Mouse (Mus musculus): ENCODE results near the gene Sf3a1.
"Not testable (repeated sequence)": the region's sequence is repeated elsewhere in the genome, so short reads cannot be mapped to it uniquely, and the experiment has no call there.

The Sf3a1 gene

DNA sequence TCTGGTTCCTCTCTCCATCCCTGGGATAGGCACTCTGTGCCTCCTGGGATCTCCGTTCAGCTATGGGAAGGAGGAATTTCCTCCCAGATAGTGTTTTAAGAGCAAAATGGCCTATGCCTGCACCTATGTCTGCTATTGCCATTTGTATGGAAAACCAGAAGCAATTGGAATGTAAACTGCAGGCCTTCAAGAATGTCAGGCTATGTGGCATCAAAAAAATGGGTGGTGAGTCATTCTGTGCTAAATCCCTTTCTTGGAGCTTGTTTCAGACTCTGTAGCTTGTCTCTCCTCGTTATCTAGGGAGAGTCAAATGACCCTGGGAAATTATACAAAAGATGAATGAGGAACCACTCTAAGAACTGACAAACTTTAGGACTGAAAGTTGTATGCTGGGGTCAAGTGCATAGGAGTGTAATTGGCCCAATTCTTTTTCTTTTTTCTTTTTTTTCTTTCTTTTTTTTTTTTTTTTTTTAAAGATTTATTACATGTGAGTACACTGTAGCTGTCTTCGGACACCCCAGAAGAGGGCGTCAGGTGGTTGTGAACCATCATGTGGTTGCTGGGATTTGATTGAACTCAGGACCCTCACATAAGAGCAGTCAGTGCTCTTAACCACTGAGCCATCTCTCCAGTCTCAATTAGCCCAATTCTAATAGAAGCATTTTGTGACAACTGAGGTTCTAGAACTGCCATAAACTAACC, 24.3 kb downstream of the Sf3a1 start:
- no peak for DNase-seq (ENCODE audit: low read depth, low spot score)

DNA sequence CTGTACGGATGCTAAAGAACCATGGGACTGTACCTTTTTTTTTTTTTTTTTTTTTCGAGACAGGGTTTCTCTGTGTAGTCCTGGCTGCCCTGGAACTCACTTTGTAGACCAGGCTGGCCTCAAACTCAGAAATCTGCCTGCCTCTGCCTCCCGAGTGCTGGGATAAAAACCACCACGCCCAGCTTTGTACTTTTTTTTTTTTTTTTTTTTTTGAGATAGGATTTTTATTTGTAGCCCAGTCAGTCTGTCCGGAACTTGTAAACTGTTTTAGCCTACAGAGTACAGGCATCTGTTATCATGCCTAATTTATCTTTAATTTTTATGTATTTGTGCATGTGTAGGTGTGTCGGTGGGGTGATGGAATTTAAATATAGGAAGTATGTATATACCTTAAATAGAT, 25.3 kb downstream of the Sf3a1 start:
- DNase-seq (ENCODE audit: low read depth, low spot score) = not testable (repeated sequence)

DNA sequence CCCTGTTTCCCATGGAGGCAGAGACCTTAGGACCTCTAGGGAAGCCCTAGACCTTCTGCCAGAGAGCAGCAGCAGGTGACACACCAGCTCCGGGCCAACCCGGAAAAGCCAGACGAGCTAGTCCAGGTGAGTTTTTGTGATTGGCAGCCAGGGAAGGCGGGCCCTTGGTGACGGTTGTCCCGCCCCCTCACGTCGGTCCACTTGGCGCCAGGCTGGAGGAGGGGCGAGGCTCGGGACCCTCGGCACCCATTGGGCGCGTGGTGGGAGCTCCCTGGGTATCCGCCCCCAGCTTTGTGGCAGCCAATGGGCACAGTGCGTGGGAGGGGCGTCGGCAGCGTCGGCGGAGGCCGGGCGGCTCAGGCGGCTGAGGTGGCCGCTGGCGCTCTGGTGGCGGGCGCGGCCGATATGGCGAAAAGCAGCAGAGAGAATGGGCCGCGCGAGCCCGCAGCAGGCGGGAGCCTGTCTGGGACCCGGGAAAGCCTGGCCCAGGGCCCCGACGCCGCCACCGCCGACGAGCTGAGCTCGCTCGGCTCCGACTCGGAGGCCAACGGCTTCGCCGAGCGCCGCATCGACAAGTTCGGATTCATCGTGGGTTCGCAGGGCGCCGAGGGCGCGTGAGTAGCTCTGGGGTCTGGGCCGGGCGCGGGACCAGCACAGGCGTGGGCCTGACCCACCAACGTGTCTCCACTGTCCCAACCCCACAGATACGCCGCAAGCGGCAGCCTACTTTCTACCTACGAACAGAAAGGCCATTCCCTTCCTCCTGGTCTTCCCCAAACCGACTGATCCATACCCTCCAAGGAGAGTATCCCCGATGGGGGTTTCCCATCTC, 26.6 kb downstream of the Sf3a1 start, which contains the start of gene Tbc1d10a:
Gene Tbc1d10a (plus strand): TSS at position 304 of the 832 bp plus-strand sequence.
- peak; percentile 96 for DNase-seq (ENCODE audit: low read depth, low spot score)

DNA sequence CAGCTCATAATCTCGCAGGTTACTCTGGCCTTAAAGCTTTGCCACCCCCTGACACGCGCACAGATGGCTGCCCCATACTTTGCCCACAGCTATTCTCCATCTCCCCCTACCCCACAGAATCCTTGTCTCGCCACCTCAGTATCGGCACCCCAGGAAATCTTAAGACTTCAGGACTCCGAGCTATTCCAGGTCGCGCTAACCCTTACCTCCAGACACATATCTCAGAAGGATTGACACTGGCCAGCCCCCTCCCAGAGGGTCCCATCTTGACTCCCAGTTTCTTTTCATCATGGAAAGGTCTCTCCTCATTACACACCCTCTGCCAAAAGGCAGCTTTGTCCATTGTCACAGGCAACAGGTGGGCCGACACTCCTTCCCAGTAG, 27.2 kb downstream of the Sf3a1 start:
- DNase-seq (ENCODE audit: low read depth, low spot score) = no peak

DNA sequence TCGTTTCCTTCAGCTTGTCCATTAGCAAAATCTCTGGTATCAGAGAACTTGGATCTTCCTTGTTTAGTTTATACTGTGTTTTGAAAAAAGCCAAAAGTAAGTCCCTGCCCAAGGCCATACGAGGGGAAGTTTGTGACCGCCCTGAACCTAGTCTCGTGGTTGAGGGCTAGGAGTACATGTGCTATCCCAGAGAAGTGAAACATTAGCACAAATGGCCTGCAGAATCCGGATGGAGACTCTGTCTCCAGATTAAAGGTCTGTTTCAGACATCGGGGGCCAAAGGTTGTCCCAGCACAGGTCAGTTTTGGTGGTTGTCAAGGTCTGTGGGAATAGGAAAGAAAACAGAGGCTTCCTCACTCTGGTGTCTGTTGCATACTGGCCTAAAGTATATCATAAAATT, 29.0 kb downstream of the Sf3a1 start:
- DNase-seq (ENCODE audit: low read depth, low spot score) = no peak

DNA sequence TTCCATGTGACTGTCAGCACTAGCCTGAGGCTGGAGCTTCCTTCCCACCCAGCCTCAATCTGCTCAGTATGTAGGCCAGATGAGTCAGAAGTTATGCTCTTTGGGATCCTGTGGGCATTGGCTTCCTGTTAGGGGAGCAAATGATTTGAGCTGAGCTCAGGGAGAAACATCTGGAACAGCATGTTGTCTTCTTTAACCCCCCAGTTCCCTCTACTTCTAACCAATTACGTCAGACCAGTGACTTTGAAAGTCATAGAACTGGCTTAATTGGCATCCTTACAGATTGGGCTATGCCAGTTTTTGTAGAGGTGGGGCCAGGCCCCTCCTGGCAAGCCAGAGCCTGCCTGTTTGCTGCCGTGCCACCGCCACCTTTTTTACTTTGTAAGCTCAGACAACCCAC, 30.5 kb downstream of the Sf3a1 start:
- no peak for DNase-seq (ENCODE audit: low read depth, low spot score)

DNA sequence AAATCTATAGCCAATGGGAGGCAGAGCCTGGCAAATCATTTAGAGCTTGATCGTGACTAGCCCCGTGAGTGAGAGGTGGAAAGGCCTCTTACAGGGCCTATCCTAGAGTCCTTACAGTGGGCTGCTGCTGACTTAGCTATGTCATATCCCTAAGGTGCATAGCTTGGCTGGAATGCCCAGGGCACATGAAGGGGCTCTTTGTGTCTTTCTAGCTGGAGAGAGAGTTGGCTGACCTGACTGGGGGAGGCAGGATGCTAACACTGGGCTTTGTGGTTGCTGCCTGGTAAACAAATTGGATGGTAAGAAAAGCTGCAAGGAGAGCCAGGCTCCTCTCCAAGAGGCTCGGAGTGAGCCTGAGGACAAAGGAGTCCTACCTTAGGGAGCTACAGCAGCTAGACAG, 32.6 kb downstream of the Sf3a1 start:
- DNase-seq (ENCODE audit: low read depth, low spot score) = no peak

DNA sequence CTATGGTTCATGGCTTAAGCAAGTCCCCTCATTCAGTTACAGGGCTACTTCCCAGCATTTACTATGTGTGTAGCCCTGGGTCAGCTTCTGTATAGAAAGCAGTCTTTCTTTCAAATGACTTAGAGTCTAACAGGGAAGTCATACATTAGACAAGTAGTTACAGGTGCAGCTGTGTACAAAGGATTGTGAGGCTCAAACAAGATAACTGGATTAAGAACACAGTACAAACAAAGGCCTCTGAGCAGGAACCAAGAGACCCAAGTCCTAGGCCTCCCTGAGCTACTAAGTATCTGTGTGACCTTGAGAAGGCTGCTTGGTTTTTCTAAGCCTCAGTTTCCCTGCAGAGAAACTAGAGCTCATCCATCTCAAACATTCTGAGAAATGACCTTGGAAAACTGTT, 33.3 kb downstream of the Sf3a1 start:
- no peak for DNase-seq (ENCODE audit: low read depth, low spot score)

DNA sequence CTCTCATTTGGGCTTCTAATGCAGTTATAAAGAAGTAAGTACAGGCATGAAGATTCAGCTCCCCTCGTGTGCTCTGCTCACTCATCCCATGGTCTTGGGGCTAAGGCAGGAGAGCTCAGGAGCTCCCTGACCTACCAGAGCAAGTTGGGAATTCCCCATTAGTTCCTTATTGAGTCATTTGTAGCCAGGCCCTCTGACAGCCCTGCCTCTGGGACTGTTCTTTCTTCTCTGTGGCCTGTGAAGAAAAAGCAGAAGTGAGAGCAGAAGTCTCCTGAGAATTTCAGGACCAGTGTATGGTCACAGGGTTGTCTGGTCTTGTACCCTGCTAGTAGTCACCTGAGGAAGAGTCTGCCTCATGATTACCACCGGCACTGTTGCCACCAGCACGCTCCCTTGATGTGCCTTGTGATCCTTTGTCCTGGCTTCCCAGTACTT, 35.5 kb downstream of the Sf3a1 start:
- no peak for DNase-seq (ENCODE audit: low read depth, low spot score)

DNA sequence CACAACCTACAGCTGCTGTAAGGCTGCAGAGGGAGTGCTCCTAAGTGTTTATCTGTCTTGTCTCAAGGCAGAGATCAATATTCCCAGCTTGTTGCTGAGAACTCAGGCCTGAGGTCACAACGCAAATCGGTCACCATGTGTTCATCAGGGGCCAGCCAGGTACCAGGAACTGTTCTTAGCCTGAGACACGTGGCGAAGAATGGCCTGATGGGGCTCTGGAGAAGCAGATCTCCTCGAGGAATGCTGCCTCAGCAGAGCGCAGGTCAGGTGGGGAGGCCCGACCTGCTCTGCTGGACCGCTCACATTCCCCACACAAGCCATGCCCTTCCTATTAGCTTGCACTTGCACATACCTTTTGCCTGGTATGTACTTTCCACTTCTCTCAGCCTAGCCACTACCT, 36.5 kb downstream of the Sf3a1 start:
- DNase-seq (ENCODE audit: low read depth, low spot score) = no peak

DNA sequence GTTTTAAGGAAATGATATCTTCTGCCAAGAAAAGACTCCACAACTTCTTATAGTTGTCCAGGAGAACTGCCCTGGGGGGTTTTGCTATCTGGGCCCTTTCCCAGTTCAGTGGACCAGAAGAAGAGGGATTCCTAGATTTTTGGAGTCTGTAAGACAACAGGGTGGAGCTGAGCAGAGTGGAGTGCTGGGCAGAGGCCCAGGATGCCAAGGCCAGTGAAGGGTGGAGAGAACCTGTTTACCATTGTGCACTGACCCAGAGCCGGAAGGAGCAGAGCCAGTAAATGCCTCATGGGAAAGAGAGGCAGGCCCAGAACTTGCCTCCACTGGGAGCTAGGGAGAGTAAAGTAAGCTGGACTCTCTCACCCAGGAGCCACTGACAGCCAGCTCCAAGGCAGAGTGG, 37.5 kb downstream of the Sf3a1 start:
- no peak for DNase-seq (ENCODE audit: low read depth, low spot score)

DNA sequence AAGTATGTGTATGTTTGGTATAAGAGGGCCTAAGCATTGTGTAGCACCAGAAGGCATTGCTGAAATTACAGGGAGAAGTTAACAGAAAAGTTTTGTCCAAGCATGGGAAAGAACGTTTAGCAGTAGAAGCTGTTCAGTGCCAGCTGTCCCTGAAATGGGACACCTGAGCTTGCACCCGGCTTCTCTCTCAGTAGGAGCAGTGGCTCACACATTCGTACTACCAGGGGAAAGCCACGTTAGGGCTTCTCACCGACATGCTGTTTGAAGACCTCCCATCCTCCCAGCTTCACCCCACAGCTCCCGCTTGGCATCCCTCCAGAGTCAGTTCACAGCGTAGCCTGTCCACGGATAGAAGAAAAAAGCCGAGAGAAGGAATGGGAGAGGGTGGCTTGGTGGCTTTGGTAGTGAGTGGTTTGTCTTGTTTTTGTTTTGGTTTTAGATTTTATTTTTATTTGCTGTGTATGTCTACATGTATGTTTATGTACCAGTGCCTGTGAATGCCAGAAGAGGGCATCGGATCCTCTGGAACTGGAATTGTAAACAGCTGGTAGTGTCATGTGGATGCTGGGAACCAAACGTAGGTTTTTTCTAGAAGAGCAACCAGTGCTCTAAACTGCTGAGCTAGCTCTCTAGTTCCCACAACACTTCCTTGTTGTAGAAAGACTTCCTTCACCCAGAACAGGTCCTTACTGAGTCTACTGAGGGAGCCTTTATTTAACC, 42.0 kb downstream of the Sf3a1 start:
- DNase-seq (ENCODE audit: low read depth, low spot score) = no peak

DNA sequence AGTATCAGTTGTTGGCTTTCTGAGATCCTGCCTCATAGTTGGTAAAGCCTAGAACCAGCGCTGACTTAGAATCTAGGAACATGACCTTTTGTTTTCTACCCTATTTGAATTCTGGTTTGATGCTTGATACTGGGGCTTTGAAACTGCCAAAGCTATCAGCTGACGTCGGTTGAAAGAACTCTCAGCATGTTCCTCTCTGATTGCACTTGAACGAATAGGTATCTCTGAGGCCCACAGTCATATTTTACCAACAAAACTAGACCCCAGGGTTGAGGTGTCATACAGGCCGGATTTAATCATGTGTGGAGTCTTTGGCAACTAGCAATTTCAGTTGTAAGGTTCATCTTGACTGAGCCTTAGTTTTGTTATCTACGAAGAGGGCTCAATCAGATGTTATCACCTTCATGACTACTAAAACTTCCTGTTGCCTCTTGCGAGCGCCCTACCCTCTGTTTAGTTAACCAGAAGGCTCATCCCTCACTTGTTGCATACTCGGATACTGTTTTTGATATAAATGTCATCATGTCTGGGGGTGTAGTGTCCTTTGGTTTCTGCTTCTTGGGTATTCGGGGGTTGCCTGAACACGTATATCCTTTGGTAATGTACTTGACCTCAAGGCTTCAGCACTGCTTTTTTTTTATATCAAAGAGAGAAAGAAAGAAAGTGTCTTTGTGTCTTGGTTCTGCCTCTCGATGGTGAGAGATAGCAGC, 43.0 kb downstream of the Sf3a1 start:
- no peak for DNase-seq (ENCODE audit: low read depth, low spot score)

DNA sequence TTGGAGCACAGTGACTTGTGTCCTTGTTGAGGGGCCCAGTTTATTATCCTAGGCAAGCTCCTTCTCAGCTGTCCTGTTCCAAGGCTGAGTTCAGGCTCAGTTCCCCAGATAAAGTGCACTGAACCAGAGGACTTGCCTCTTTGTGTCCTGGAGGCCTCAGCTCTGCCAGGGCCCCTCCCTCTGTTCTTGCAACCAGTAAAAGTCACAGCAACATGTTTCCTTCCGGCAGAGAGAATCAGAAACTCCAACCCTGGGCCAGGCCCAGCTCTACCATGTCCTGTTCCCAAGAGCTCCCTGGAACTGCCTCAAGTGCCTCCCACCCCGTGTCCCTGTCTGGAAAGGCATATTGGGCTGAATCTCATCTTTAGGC, 43.5 kb downstream of the Sf3a1 start:
- DNase-seq (ENCODE audit: low read depth, low spot score) = no peak

DNA sequence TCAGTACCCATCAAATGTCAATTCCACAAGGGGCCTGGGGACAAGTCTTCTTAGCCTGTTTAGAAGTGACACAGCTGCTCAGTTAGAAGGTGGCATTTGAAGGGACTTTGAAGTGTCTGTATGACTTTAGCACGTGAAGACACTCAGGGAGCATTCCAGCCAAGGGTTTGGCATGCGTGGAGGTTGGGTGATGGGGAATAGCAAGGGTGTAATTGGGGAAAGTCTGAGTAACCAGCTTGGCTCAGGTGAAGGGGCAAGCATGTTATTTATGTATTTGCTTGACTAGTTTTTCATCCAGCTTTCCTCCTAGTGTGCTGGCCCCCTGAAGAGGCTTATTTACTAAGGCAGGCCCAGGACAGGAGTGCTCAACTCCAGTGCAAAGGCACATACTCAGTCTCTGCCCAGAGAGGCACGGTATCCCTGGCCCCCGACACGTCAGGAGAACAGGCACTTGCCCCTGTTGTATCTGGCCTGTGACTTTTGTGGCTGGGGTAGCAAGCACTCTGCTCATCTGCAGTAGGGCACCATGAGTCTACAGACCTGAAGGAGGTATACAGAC, 45.0 kb downstream of the Sf3a1 start:
- no peak for DNase-seq (ENCODE audit: low read depth, low spot score)

DNA sequence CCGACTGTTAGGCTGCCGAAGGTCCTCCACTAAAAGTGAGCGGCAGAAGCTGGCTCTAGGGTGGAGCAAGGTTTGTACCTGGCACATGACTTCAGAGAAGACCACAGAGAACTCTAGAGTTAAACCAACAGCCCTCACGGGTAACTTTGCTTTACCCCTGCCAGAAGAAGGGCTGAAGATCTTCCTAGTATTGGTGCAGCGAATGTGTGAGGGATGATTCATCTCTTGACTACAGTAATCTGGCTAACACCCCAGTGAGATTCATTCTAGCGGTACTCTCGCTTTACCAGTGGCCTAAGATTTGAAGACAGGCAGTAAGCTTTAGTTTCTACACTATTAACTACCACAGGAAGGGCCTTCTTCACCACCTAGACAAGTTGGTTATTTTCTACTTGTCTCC, 45.8 kb downstream of the Sf3a1 start:
- no peak for DNase-seq (ENCODE audit: low read depth, low spot score)

DNA sequence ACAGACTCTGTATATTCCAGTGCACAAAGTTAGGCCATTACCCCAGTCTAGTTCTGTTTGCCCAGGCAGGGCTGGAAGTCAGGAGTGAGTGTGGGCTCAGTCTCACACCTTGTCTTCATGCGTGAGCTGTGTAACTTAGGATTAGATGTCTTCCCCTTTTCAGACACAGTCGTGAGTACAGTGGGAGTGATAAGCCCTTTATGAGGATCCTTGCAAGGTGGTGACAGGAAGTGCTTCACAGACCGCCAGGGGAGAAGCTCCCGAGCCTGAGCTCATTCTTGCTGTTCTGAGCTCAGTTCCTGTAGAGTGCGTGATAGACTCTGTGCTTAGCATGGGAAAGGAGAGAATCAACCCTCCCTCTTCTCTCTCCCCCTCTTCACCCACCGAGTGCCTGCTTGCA, 46.4 kb downstream of the Sf3a1 start:
- no peak for DNase-seq (ENCODE audit: low read depth, low spot score)

DNA sequence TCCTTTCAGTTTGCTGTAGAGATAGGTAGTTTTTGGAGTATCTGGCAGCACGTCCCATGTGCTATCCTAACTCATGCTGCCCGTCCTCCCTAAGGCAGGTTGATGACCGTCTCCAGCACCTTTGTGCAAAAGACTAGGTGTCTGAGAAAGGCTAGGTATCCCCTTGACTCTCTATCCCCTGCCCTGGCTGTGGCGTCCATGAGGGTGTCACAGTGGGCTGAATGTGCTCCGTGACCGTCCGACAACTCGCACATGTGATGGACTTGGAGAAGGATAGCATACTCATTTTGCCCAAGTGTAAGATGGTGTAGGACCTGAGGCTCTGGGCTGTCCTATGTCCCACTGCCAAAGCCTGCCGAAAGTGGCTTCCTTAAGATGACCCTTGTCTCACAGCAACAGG, 47.5 kb downstream of the Sf3a1 start:
- no peak for DNase-seq (ENCODE audit: low read depth, low spot score)

DNA sequence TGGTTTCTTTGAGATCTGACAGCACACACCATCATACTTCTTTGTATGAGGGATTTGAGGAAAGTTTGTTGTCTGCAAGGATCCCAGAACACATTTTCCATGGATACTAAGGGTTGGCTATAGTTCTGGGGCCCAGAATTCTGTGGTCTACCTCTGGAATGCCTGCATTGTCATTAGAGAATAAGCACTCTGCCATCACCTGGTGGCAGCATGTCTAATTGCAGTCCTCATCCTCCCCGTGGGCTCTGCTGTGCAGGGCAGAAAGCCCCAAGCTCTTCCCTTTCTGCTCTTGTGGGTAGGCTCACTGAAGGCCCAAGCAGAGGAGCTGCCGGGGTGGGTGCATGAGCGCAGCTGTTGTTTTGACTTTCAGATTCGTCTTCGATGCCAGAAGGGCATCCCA, 49.4 kb downstream of the Sf3a1 start:
- no peak for DNase-seq (ENCODE audit: low read depth, low spot score)

DNA sequence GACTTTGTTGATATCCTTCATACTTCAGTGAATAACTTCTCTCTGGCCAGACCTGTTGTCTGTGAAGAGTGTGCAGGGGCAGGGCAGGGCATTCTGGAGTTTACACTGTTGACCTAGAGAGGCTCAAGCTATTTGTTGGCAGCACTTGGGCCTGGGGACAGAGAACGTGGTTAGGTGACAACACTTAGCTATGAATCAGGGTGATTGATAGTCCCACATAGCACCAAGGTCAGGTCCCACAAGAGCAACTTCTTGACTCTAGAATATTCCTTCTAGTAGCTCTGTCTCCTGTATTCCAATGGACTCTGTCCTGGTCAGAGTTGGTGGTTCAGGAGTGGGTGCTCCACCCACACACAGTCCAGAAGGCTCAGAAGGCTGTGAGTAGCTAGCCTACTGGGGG, 50.6 kb downstream of the Sf3a1 start:
- DNase-seq (ENCODE audit: low read depth, low spot score) = no peak

DNA sequence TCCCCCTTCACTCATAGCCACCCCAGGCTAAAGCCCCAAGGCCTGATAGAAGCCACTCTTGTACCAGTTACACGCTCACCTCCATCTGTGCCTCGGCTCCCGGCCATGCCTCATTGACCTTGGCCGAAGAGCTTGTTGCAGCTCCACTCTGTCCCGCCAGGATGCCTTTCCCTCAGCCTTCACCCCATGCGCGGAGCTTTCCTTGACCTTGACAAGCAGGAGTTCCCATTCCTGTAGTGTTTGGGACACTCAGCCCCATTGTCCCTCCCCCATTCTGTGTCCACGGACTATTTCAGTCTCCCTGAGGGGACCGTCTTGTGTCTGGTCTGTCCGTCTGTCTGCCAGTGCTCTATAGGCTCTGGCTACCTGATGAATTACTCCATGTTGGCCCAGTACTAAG, 53.0 kb downstream of the Sf3a1 start:
- DNase-seq (ENCODE audit: low read depth, low spot score) = no peak

DNA sequence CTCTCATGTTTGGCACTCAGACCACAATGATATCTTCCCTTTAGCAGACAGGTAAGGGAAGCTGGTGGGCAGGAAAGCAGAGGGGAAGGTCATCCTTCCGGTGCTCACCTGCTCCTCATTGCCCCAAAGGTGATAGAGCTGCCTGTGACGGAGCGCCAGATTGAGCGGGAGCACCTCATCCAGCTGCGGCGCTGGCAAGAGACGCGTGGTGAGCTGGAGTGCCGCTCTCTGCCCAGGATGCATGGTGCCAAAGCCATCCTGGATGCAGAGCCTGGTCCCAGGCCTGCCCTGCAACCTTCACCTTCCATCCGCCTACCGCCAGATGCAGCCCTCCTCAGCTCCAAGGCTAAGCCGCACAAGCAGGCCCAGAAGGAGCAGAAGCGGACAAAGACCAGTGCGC, 54.4 kb downstream of the Sf3a1 start:
- no peak for DNase-seq (ENCODE audit: low read depth, low spot score)

Data from embryo, embryonic 11.5 days (tissue).